Mouse (Mus musculus): ENCODE measurements around the gene Olfr1490. TPM values are rescaled to one million over a fixed set of nuclear protein-coding genes. Genes with fewer than 3 reads are reported as not detected.
"Not testable (repeated sequence)": the region's sequence is repeated elsewhere in the genome, so short reads cannot be mapped to it uniquely, and the experiment has no call there.

Gene Olfr1490
- polyA plus RNA-seq (2017; shearing (Covaris generic)) = not detected

DNA sequence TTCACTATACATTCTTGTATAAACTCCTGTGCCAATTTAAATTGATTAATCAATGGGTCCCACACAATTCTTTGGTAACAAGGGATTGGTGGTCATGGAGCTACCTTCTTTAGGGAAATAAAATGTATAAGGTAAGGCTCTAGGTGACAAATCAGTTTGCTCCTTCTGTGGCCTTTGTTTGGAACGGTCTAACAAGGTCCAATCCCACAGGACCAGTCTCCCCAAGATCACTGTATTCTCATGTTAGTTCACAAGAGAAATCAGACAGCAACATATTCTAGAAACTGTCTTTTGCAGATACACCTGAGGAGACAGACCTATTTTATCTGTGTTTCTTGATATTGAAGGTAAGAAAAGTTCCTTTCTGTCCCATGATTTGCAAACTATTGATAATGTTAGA is at the start of gene Olfr1490:
Gene Olfr1490 (plus strand): TSS at position 301 of the 400 bp plus-strand sequence.
- ATAC-seq = no peak

DNA sequence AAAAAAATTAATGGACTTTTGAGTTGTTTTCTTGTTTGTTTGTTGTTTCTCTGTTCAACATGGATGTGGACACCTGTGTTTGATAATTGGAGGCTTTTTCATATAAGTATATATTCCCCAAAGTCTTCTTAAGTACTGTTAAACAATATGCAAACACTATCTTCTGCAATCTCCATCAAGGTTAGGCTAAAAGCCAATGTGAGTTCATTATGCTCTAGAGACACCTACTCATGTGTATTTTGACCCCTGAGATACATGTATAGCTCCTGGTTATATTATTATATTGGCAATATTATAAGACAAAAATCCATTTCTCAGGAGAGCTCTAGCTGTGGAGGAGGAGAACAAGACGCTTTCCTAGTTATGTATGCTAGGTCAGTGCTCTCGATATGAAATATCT is 33.8 kb upstream of the Olfr1490 start, which contains the start of gene Olfr1487:
Gene Olfr1487 (plus strand): TSS at position 301 of the 400 bp plus-strand sequence.
- not testable (repeated sequence) for ATAC-seq

DNA sequence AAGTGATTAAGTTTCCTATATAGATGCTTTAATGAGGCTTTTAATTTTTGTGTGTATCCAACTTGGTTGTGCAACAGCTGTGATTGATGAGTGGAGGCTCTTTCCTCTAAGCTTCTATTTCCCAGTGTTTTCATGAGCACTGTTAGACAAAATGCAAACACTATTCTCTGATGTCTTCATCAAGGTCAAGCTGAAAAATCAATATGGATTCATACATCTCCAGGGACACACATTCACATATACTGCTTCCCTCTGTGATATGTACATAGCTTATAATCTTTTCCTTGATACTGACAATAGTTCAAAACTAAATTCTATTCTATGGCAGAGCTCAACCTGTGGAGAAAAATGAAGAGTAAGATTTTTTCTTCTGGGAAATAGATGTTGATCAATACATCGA is 19.6 kb upstream of the Olfr1490 start, which contains the start of gene Olfr1489:
Gene Olfr1489 (plus strand): TSS at position 301 of the 400 bp plus-strand sequence.
- no peak for ATAC-seq

DNA sequence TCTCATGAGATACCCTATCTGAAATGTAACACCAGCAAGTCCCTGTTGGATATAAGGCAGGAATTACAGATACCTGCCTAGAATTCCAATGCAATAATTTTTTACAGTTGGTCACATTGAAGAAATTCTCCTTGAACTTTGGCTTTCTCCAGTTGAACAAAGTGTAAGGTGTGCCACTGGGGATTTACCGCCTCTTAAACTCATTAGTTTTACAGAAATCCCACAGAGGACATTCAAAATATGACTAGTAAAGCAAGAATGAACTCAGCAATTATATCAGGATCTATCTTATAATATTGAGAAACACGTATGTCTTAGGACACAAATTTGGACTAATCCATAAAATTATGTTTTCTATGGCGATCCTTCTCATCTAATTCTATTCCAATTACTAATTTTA is 46.1 kb downstream of the Olfr1490 start, which contains the start of gene Olfr1491:
Gene Olfr1491 (plus strand): TSS at position 301 of the 400 bp plus-strand sequence.
- ATAC-seq = no peak

Other genes with a start within 250 kb of the Olfr1490 start
- gene Olfr1469, start 243.2 kb upstream of the Olfr1490 start, polyA plus RNA-seq (2017; shearing (Covaris generic)) = not detected
- not detected for gene Olfr1471, start 207.7 kb upstream of the Olfr1490 start, polyA plus RNA-seq (2017; shearing (Covaris generic))
- not detected for gene Olfr1472, start 195.0 kb upstream of the Olfr1490 start, polyA plus RNA-seq (2017; shearing (Covaris generic))
- gene Olfr1474, start 181.5 kb upstream of the Olfr1490 start, polyA plus RNA-seq (2017; shearing (Covaris generic)) = not detected
- not detected for gene Olfr1475, start 170.9 kb upstream of the Olfr1490 start, polyA plus RNA-seq (2017; shearing (Covaris generic))
- gene Olfr1477, start 150.5 kb upstream of the Olfr1490 start, polyA plus RNA-seq (2017; shearing (Covaris generic)) = under 1 TPM in 1 of 3 experiments, not detected in 2; 0.16 TPM
- not detected for gene Olfr1480, start 123.2 kb upstream of the Olfr1490 start, polyA plus RNA-seq (2017; shearing (Covaris generic))
- gene Olfr1484, start 67.6 kb upstream of the Olfr1490 start, polyA plus RNA-seq (2017; shearing (Covaris generic)) = not detected
- gene Olfr1487, start 33.7 kb upstream of the Olfr1490 start, polyA plus RNA-seq (2017; shearing (Covaris generic)) = not detected
- not detected for gene Olfr1489, start 19.5 kb upstream of the Olfr1490 start, polyA plus RNA-seq (2017; shearing (Covaris generic))
- gene Olfr1491, start 46.2 kb downstream of the Olfr1490 start, polyA plus RNA-seq (2017; shearing (Covaris generic)) = not detected
- not detected for gene Olfr1493-ps1, start 72.2 kb downstream of the Olfr1490 start, polyA plus RNA-seq (2017; shearing (Covaris generic))
- gene Olfr1494, start 88.6 kb downstream of the Olfr1490 start, polyA plus RNA-seq (2017; shearing (Covaris generic)) = not detected
- gene Olfr1495, start 113.5 kb downstream of the Olfr1490 start, polyA plus RNA-seq (2017; shearing (Covaris generic)) = under 1 TPM in 1 of 3 experiments, not detected in 2; 0.57 TPM
- gene Olfr1496, start 126.8 kb downstream of the Olfr1490 start, polyA plus RNA-seq (2017; shearing (Covaris generic)) = not detected
- not detected for gene Olfr1497, start 147.1 kb downstream of the Olfr1490 start, polyA plus RNA-seq (2017; shearing (Covaris generic))
- not detected for gene Olfr1499, start 168.4 kb downstream of the Olfr1490 start, polyA plus RNA-seq (2017; shearing (Covaris generic))
- under 1 TPM in 2 of 3 experiments, not detected in 1; 0.35 to 0.55 TPM for gene Olfr1500, start 179.4 kb downstream of the Olfr1490 start, polyA plus RNA-seq (2017; shearing (Covaris generic))
- not detected for gene Olfr1501, start 199.6 kb downstream of the Olfr1490 start, polyA plus RNA-seq (2017; shearing (Covaris generic))
- gene Olfr1502, start 210.7 kb downstream of the Olfr1490 start, polyA plus RNA-seq (2017; shearing (Covaris generic)) = not detected
- not detected for gene Olfr1504, start 246.8 kb downstream of the Olfr1490 start, polyA plus RNA-seq (2017; shearing (Covaris generic))

Data from inflammation-experienced regulatory T-cells, adult 6 months (primary cell).